Mouse (Mus musculus): ENCODE results near the gene Dkkl1. TPM values are rescaled to one million over a fixed set of nuclear protein-coding genes. Genes with fewer than 3 reads are reported as not detected.
"Not testable (repeated sequence)": the region's sequence is repeated elsewhere in the genome, so short reads cannot be mapped to it uniquely, and the experiment has no call there.

Dkkl1 gene
- not detected for total RNA-seq (2021)
- long read RNA-seq, experiment 1 = 0 reads
- long read RNA-seq, experiment 2 = 0 reads

- Histone ChIP-seq H3K4me3 (no peak within 1 kb of the TSS), H3K27ac (no peak within 1 kb of the TSS)
- no peak for TF ChIP-seq CTCF (IDR thresholded peaks at IDR 0.05)
- intact Hi-C loops (cut with DNase I) = no loop called here
- DNase-seq = no peak
Measured at GRCm38 (mm10) chr7:45211851-45212251, at the start of gene Dkkl1. Gene Dkkl1 (minus strand): TSS chr7:45212147.

DNA sequence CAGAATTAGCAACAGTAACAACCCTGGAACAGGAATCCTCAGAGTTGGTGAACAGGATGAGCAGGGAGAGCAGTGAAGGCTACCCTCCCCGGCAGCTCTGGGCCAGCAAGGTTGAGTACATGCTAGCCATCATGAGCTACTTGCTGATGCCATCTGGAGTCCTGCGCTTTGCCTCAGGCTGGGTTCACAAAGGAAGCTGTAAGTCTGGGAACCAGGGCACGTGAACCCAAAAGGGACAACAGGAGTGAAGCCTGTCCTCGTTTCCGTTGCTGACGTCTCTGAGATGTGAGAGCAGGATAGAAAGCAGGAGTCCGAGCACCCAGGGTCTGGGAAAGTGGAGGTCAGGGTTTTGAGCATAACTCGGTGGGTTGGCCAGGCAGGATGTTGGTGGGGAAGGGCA, 47.3 kb upstream of the Dkkl1 start:
- DNase-seq = no peak
- TF ChIP-seq CTCF (IDR thresholded peaks at IDR 0.05) = no peak

GRCm38 (mm10) chr7:45257063-45257840, 45.3 kb upstream of the Dkkl1 start:
- no peak overlapping the region for H3K4me3 ChIP-seq
- TF ChIP-seq CTCF (IDR thresholded peaks at IDR 0.05) = no peak
- H3K27ac ChIP-seq = no peak overlapping the region
- intact Hi-C loops (cut with DNase I) = no loop called here
- no peak for DNase-seq

More for the DNA sequence above, 47.3 kb upstream of the Dkkl1 start:
- intact Hi-C loops (cut with DNase I) = no loop called here
- H3K4me3 ChIP-seq = no peak overlapping the region
- no peak overlapping the region for H3K27ac ChIP-seq

- intact Hi-C loops (cut with DNase I); H3K4me3 ChIP-seq; H3K27ac ChIP-seq: not testable (repeated sequence)
- DNase-seq = peak; percentile 50
Measured at GRCm38 (mm10) chr7:45255822-45256221, 43.9 kb upstream of the Dkkl1 start.

- intact Hi-C loops (cut with DNase I) = no loop called here
- Histone ChIP-seq H3K4me3 (no peak overlapping the region), H3K27ac (no peak overlapping the region)
- no peak for TF ChIP-seq CTCF (IDR thresholded peaks at IDR 0.05)
- DNase-seq = no peak
Measured at GRCm38 (mm10) chr7:45253806-45254205, 41.9 kb upstream of the Dkkl1 start.

GRCm38 (mm10) chr7:45247666-45248065, 35.7 kb upstream of the Dkkl1 start:
- Histone ChIP-seq H3K4me3 (no peak overlapping the region), H3K27ac (no peak overlapping the region)
- no peak for TF ChIP-seq CTCF (IDR thresholded peaks at IDR 0.05)
- intact Hi-C loops (cut with DNase I) = no loop called here
- no peak for DNase-seq

GRCm38 (mm10) chr7:45241389-45241749, 29.4 kb upstream of the Dkkl1 start:
- intact Hi-C loops (cut with DNase I) = no loop called here
- DNase-seq = no peak
- Histone ChIP-seq H3K27ac (no peak overlapping the region), H3K4me3 (peak overlapping the region; percentile 41; the same call in 1 of the 2 replicates)
- no peak for TF ChIP-seq CTCF (IDR thresholded peaks at IDR 0.05)

DNA sequence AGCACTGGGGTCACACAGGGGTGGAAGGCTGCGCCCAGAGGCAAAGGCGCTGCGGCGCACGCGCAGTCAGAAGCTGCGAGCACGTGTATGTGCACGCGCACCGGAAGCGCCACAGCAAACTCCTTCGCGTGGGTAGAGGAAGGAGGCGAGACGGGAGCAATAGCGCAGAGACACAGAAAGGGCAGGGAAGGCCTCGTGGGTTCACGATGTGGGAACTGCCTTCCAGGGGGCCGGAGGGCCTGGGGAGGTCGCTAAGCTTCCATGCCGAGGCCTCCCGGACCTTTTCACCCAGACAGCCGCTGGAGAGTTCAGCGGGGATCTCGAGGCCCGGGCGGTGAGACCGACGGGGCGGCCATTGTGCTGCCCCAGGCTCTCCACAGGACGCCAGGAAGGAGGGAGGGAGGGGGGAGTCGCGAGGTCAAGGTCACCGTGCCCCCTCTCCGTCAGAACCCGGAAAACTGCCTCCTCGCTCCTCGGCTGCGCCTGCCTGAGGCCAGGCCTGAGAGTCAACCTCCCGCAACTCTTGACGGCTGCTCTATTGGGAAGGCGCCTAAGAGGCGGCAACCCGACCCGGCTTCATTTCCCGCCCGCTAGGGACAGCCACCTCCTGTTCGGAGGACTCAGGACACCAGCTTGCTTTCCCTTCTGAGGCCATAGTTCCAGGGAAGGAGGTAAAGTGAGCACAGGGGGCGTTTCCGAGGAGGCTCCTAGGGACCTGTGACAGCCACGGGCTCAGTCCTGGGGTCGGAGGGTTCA, 28.9 kb upstream of the Dkkl1 start, which contains the start of gene Slc6a16:
Slc6a16 (plus strand) TSS at position 453 of the 756 bp plus-strand sequence.
- peak; percentile 63 for DNase-seq
- intact Hi-C loops (cut with DNase I) = no loop called here
- Histone ChIP-seq H3K27ac (no peak within 1 kb of the TSS), H3K4me3 (peak within 1 kb of the TSS; percentile 41)
- no peak for TF ChIP-seq CTCF (IDR thresholded peaks at IDR 0.05)

GRCm38 (mm10) chr7:45240109-45240508, 28.2 kb upstream of the Dkkl1 start:
- Histone ChIP-seq H3K27ac (no peak overlapping the region), H3K4me3 (no peak overlapping the region)
- intact Hi-C loops (cut with DNase I) = no loop called here
- no peak for DNase-seq
- TF ChIP-seq CTCF (IDR thresholded peaks at IDR 0.05) = no peak

GRCm38 (mm10) chr7:45238723-45239496, 27.0 kb upstream of the Dkkl1 start, which contains the start of gene Cd37:
Gene Cd37 (minus strand): TSS chr7:45239115.
- no peak for DNase-seq
- intact Hi-C loops (cut with DNase I) = no loop called here
- no peak for TF ChIP-seq CTCF (IDR thresholded peaks at IDR 0.05)
- Histone ChIP-seq H3K4me3 (peak within 1 kb of the TSS; percentile 49), H3K27ac (no peak within 1 kb of the TSS)

DNA sequence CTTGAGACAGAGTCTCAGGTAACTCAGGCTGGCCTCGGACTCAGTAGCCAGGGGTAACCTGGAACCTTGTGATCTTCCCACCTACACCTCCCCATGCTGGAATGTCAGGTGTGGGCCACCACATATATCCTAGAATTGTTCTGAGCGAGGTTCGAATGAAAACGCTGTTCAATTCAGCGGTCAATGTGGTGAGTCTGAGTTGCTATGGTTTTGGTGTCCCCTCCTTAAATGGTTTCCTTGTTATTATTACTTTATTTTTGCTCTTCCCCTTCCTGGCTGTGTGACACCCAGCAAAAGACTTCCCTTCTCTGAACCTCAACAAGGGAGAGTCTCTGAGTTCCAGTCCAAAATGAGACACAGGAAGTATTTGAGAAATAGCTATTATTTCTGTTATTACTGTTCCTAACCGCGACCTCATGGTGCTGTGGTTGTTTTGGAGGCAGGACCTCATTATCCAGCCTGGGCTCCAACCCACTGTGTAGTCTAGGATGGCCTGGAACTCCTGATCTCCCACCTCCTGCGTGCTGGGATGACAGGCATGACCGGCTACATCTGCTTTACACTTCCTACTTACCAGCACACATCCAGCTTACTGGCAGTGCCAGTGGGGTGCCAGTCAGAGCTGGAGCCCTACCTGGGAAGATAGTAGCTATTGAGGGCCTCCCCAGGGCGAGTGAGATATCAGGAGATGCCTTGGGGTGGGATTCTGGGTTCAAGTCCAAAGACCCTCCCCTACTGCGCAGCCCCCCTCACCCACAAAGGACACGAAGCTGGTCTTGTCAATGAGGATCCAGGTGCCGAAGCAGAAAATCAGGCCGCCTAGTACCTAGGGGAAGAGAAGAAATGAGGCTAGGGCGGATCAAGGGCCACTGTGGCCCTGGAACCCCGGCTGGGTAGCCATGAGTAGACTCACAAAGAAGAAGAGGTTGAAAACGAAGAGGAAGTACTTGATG, 26.1 kb upstream of the Dkkl1 start:
- DNase-seq = no peak
- intact Hi-C loops (cut with DNase I) = no loop called here
- H3K4me3 ChIP-seq = peak overlapping the region; percentile 49
- no peak for TF ChIP-seq CTCF (IDR thresholded peaks at IDR 0.05)
- H3K27ac ChIP-seq = no peak overlapping the region

All from gastrocnemius, adult 2 months (tissue).